Mouse (Mus musculus): Measurements from ENCODE around the gene Pprc1. TPM values are rescaled to one million over a fixed set of nuclear protein-coding genes. Genes with fewer than 3 reads are reported as not detected.

Gene Pprc1
- polyA plus RNA-seq (2016; fragmentation: Nextera tagmentation; extraction: Ambion mirVana), result 34.8 and 36.0 TPM in 2 replicates

DNA sequence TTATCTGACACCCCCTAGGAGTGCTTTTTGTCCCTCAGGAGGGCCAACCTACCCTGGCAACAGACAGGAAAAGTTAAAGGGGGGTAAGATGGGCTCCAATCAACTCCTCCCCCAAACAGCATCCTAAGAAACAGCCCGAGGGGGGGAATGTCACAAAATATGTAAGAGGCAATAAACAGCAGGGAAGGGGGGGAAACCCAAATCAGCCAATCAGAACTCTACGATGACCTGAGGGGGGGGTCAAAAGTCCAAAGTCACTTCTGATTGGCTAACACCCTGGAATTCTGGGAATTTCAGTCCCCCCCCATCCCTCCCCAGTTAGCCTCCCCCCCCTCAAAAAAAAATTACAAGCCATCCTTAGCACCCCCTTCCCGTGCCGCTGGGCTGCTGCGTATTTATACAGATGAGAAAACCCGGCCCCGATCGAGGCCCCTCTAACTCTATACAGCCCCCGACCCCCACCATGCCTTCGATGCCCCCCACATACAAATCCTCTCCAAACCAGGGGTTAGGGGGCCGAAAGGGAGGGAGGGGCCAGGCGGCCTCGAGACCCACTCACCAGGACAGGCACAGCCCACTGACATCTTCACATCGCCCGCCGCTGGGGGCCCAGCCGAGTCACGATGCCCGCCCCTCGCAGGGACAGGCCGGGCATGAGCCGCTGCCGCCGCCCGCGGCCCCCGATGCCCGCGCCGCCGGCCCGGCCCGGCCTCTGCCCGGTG lies at the start of gene Pprc1:
Gene Pprc1, plus strand, starts transcription at position 616 of the 722 bp plus-strand sequence.
- H3K36me3 ChIP-seq, result no peaks in the 10 kb centered on the region
- peak within 1 kb of the TSS; percentile 95 for H3K9ac ChIP-seq
- H3K4me2 ChIP-seq, result peak within 1 kb of the TSS; percentile 99
- no peak for ATAC-seq
- peak within 1 kb of the TSS; percentile 89 for H3K4me3 ChIP-seq
- WGBS (ENCODE audit: insufficient replicate concordance), result 0% methylated on average over 30 of the region's 34 CpGs
- H3K9me3 ChIP-seq (replicated peaks), result no peaks in the 10 kb centered on the region
- peak within 1 kb of the TSS; percentile 95 for H3K27ac ChIP-seq
- peaks cover 68% of the 10 kb centered on the region for H3K4me1 ChIP-seq
- H3K27me3 ChIP-seq (replicated peaks), result peaks cover 13% of the 10 kb centered on the region

DNA sequence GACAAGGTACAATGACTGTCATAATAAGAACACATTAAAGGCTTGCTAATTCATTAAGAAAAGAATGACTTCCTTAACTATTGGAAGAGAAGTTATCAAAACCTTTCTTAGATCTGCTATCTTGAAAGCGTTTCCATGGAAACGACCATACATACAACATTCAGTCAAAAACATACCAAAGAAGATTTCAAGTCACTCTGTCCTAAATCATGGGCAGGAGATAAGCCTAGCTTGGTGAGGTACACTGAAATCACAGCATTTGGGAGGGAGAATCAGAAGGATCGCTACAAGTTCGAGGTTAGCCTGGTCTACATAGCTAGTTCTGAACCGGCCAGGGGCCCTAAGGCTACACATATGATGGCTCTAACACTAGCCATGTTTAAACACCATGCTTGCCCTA lies 47.3 kb upstream of the Pprc1 start:
- H3K9me3 ChIP-seq (replicated peaks), result 0 out of 2 replicates have a peak, but pooled peaks cover 4% of the 10 kb centered on the region
- WGBS (ENCODE audit: insufficient replicate concordance), result 46% methylated on average over 5 of the region's 5 CpGs
- H3K4me2 ChIP-seq, result peak overlapping the region; percentile 88
- H3K4me1 ChIP-seq, result peaks cover 16% of the 10 kb centered on the region; the same call in 1 of the 2 replicates
- H3K27me3 ChIP-seq (replicated peaks), result no peaks in the 10 kb centered on the region; the same call in none of the 2 replicates
- H3K4me3 ChIP-seq, result peak overlapping the region; percentile 79
- H3K27ac ChIP-seq, result peak overlapping the region; percentile 85; the same call in 1 of the 2 replicates
- peak overlapping the region; percentile 86 for H3K9ac ChIP-seq
- H3K36me3 ChIP-seq, result peaks cover 8% of the 10 kb centered on the region; the same call in 1 of the 2 replicates
- no peak for ATAC-seq

- peak within 1 kb of the TSS; percentile 85 for H3K27ac ChIP-seq
- peaks cover 21% of the 10 kb centered on the region for H3K4me1 ChIP-seq
- H3K4me3 ChIP-seq, result peak within 1 kb of the TSS; percentile 79
- H3K27me3 ChIP-seq (replicated peaks), result no peaks in the 10 kb centered on the region; the same call in none of the 2 replicates
- WGBS (ENCODE audit: insufficient replicate concordance), result under 1% methylated on average over 76 of the region's 76 CpGs
- peaks cover 8% of the 10 kb centered on the region; the same call in 1 of the 2 replicates for H3K36me3 ChIP-seq
- peak within 1 kb of the TSS; percentile 86 for H3K9ac ChIP-seq
- ATAC-seq, result peak; percentile 96
- 0 out of 2 replicates have a peak, but pooled peaks cover 4% of the 10 kb centered on the region for H3K9me3 ChIP-seq (replicated peaks)
- H3K4me2 ChIP-seq, result peak within 1 kb of the TSS; percentile 88
These were observed 46.6 kb upstream of the Pprc1 start, which contains the start of gene Armh3 for GRCm38 (mm10) chr19:45997785-45998693. Armh3 (minus strand) TSS chr19:45998488.

DNA sequence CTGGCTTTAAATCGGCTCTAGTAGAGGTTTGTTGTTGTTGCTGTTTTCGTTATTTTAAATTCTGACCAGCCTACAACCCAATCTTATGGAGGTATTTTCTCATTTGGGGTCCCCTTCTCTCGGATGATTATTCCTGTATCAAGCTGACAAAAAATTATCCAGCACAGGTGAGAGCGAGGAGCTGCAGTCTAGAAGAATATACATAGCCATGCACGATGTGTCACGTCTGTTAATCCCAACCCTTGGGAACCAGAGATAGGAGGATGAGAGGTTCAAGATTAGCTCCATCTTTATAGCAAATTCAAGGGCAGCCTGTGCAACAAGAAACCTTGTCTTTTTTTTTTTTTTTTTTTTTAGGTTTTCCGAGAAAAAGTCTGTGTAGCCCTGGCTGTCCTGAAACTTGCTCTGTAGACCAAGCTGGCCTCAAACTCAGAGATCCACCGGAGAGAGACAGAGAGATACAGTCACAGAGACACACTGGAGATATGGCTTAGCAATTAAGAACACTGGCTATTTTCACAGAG lies 45.9 kb upstream of the Pprc1 start:
- H3K9me3 ChIP-seq (replicated peaks), result 0 out of 2 replicates have a peak, but pooled peaks cover 4% of the 10 kb centered on the region
- peaks cover 25% of the 10 kb centered on the region for H3K4me1 ChIP-seq
- no peak overlapping the region for H3K27ac ChIP-seq
- no peaks in the 10 kb centered on the region; the same call in none of the 2 replicates for H3K27me3 ChIP-seq (replicated peaks)
- ATAC-seq, result no peak
- H3K4me2 ChIP-seq, result peak overlapping the region; percentile 88
- peak overlapping the region; percentile 86; the same call in 1 of the 2 replicates for H3K9ac ChIP-seq
- 9% methylated on average over 8 of the region's 8 CpGs for WGBS (ENCODE audit: insufficient replicate concordance)
- H3K36me3 ChIP-seq, result peaks cover 8% of the 10 kb centered on the region; the same call in 1 of the 2 replicates
- peak overlapping the region; percentile 79 for H3K4me3 ChIP-seq

DNA sequence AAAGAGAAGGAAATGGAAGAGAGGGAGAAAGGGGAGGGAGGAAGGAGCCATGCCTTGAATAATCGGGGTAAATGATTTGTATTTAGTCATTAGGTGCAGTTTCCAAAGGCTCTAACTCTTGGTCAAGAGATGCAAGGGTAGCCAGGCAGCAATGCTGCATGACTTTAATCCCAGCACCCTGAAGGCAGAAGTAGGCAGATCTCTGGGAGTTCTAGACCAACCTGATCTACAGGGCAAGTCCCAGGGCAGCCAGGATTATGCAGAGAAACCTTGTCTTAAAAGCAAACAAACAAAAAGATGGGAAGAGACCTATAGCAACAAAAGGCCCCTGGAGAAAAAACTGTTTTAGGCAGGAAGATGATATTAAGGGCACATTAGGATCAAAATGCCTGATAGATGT lies 45.3 kb upstream of the Pprc1 start:
- Histone ChIP-seq H3K36me3 (peaks cover 7% of the 10 kb centered on the region; the same call in 1 of the 2 replicates), H3K27me3 (replicated peaks) (no peaks in the 10 kb centered on the region; the same call in none of the 2 replicates), H3K27ac (no peak overlapping the region), H3K4me2 (peak overlapping the region; percentile 88; the same call in 1 of the 2 replicates), H3K9me3 (replicated peaks) (0 out of 2 replicates have a peak, but pooled peaks cover 3% of the 10 kb centered on the region), H3K4me3 (no peak overlapping the region), H3K9ac (no peak overlapping the region), H3K4me1 (peaks cover 31% of the 10 kb centered on the region)
- WGBS (ENCODE audit: insufficient replicate concordance), result 44% methylated on average over 1 of the region's 1 CpGs
- no peak for ATAC-seq

- H3K9me3 ChIP-seq (replicated peaks), result no peaks in the 10 kb centered on the region
- H3K4me1 ChIP-seq, result peaks cover 38% of the 10 kb centered on the region
- H3K36me3 ChIP-seq, result peaks cover 10% of the 10 kb centered on the region; the same call in 1 of the 2 replicates
- ATAC-seq, result no peak
- H3K4me2 ChIP-seq, result no peak overlapping the region
- H3K9ac ChIP-seq, result no peak overlapping the region
- no peak overlapping the region for H3K4me3 ChIP-seq
- 64% methylated on average over 9 of the region's 9 CpGs for WGBS (ENCODE audit: insufficient replicate concordance)
- no peaks in the 10 kb centered on the region; the same call in none of the 2 replicates for H3K27me3 ChIP-seq (replicated peaks)
- no peak overlapping the region for H3K27ac ChIP-seq
These were observed 42.4 kb upstream of the Pprc1 start for GRCm38 (mm10) chr19:46002279-46002678.

DNA sequence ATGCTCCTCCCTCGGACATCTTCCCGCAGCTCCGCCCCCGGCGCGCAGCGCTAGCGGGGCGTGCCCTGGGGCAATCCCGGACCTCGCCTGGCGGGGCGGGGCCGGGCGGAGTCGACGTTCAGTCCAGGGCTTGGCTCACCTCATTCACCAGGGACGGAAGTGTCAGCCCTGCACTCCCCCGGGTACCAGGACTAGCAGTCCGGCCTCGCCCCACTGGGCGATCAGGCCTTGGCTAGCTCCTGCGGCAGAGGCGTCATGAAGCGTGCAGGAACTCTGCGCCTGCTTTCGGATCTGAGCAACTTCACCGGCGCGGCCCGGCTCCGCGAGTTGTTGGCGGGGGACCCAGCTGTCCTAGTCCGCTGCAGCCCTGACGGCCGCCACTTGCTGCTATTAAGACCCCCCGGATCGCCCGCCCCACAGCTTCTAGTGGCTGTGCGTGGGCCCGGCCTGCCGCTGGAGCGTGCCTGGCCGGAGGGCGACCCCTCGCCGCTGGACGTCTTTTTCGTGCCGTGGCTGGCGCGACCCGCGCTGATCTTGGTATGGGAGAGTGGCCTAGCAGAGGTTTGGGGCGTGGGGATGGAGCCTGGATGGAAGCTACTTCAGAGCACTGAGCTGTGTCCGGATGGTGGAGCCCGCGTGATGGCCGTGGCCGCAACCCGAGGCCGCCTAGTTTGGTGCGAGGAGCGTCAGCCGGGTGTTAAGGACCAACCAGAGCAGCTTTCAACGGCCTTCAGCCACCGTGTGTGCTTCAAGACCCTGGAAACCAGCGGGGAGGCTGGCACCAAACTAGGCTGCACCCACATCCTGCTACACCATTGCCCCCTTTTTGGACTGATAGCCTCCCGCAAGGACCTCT lies 41.1 kb upstream of the Pprc1 start, which contains the start of gene Hps6:
Gene Hps6, plus strand, starts transcription at position 138 of the 856 bp plus-strand sequence.
- H3K4me3 ChIP-seq, result peak within 1 kb of the TSS; percentile 74
- peak within 1 kb of the TSS; percentile 48; the same call in 1 of the 2 replicates for H3K27ac ChIP-seq
- H3K9ac ChIP-seq, result peak within 1 kb of the TSS; percentile 83
- peaks cover 32% of the 10 kb centered on the region for H3K4me1 ChIP-seq
- ATAC-seq, result peak; percentile 92
- peaks cover 10% of the 10 kb centered on the region; the same call in 1 of the 2 replicates for H3K36me3 ChIP-seq
- no peaks in the 10 kb centered on the region for H3K9me3 ChIP-seq (replicated peaks)
- 1% methylated on average over 70 of the region's 70 CpGs for WGBS (ENCODE audit: insufficient replicate concordance)
- no peaks in the 10 kb centered on the region; the same call in none of the 2 replicates for H3K27me3 ChIP-seq (replicated peaks)
- peak within 1 kb of the TSS; percentile 97 for H3K4me2 ChIP-seq

DNA sequence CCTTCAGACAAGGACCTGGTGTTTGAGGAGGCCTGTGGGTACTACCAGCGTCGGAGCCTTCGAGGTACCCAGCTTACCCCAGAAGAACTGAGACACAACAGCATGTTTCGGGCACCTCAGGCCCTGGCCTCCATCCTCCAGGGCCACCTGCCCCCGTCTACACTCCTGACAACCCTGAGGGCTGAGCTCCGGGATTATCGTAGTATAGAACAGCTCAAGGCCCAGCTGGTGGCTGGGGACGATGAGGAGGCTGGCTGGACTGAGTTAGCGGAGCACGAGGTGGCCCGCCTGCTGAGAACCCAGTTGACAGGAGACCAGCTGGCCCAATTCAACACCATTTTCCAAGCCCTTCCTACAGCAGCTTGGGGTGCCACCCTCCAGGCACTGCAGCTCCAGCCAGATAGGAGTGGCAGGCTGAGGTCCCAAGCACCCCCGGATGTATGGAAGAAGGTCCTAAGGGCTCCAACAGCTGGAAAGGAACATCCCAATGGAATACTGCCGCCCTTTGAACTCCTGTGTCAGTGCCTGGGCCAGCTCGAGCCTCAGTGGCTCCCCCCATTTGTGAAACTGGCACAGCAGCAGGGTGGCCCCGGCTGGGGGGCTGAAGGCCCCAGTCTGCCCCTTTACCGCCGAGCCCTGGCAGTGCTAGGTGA lies 39.7 kb upstream of the Pprc1 start:
- Histone ChIP-seq H3K27ac (no peak overlapping the region), H3K4me3 (no peak overlapping the region), H3K27me3 (replicated peaks) (no peaks in the 10 kb centered on the region; the same call in 1 of the 2 replicates), H3K4me1 (peaks cover 26% of the 10 kb centered on the region), H3K4me2 (no peak overlapping the region), H3K9me3 (replicated peaks) (no peaks in the 10 kb centered on the region), H3K36me3 (peaks cover 10% of the 10 kb centered on the region; the same call in 1 of the 2 replicates), H3K9ac (no peak overlapping the region)
- no peak for ATAC-seq
- WGBS (ENCODE audit: insufficient replicate concordance), result 80% methylated on average over 17 of the region's 17 CpGs

- no peaks in the 10 kb centered on the region; the same call in 1 of the 2 replicates for H3K27me3 ChIP-seq (replicated peaks)
- WGBS (ENCODE audit: insufficient replicate concordance), result 83% methylated on average over 7 of the region's 7 CpGs
- ATAC-seq, result no peak
These were observed 39.0 kb upstream of the Pprc1 start for GRCm38 (mm10) chr19:46005680-46006079.

DNA sequence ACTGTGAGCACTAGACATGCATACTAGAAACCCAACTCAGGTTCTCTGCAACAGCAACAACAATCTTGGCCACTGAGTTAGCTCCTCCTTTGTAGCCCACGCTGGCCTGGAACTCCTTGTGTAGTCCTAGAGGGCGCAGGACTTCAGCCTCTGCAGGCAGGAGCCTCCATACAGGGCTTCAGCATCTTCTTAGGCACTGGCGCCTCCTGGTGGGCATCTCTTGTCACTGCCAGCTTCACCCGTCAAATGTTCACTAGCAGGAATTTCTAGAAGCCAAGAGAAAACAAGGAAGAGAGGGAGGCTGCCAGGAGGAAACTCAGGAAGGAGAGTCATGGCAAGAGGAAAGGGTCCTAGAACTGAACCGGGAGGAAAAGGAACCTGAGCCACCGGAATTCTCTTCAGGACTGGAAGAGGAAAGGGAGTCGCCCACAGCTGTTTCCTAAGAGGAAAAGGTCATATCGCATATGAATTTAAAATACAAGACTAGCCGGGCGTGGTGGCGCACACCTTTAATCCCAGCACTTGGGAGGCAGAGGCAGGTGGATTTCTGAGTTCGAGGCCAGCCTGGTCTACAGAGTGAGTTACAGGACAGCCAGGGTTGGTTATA lies 30.0 kb upstream of the Pprc1 start:
- Histone ChIP-seq H3K4me1 (peaks cover 4% of the 10 kb centered on the region; the same call in 1 of the 2 replicates), H3K36me3 (no peaks in the 10 kb centered on the region), H3K4me3 (no peak overlapping the region), H3K27ac (no peak overlapping the region), H3K27me3 (replicated peaks) (no peaks in the 10 kb centered on the region), H3K9me3 (replicated peaks) (no peaks in the 10 kb centered on the region), H3K9ac (no peak overlapping the region), H3K4me2 (peak overlapping the region; percentile 24; the same call in 1 of the 2 replicates)
- WGBS (ENCODE audit: insufficient replicate concordance), result 14% methylated on average over 12 of the region's 12 CpGs
- ATAC-seq, result peak; percentile 71

More at GRCm38 (mm10) chr19:46005680-46006079, 39.0 kb upstream of the Pprc1 start:
- Histone ChIP-seq H3K36me3 (peaks cover 10% of the 10 kb centered on the region; the same call in 1 of the 2 replicates), H3K4me1 (peaks cover 26% of the 10 kb centered on the region), H3K27ac (no peak overlapping the region), H3K4me2 (no peak overlapping the region), H3K4me3 (no peak overlapping the region), H3K9ac (no peak overlapping the region), H3K9me3 (replicated peaks) (no peaks in the 10 kb centered on the region)
